Mouse (Mus musculus) spleen, postnatal 36 days (tissue): ENCODE measurements around the gene Gm20388.
A peak's percentile ranks its signal among the peaks of the same experiment; 100 is the strongest.
"Not testable (repeated sequence)": the region's sequence is repeated elsewhere in the genome, so short reads cannot be mapped to it uniquely, and the experiment has no call there.

Source experiments
- DNase-seq, 2 experiments: peaks; one replicate each; pipeline ENCODE4 v3.0.0; 2022; ENCODE audit warnings: low spot score in 2 of 2, mixed read lengths in 1 of 2

The Gm20388 gene

GRCm38 (mm10) chr8:123982826-123983400 is 4072.3 kb downstream of the Gm20388 start, which contains the start of gene Abcb10:
Abcb10 (minus strand) TSS chr8:123983122.
- DNase-seq, result peak; percentile 87

GRCm38 (mm10) chr8:123988605-123989038 is 4078.0 kb downstream of the Gm20388 start:
- DNase-seq, result peak; percentile 55 to 80

GRCm38 (mm10) chr8:123989128-123989527 is 4078.5 kb downstream of the Gm20388 start:
- peak in 1 of 2 experiments; percentile 3 for DNase-seq

GRCm38 (mm10) chr8:123990277-123991049 is 4079.8 kb downstream of the Gm20388 start:
- DNase-seq, result no peak

- peak in 1 of 2 experiments; percentile 5 for DNase-seq
Measured at GRCm38 (mm10) chr8:123992587-123992986, 4081.9 kb downstream of the Gm20388 start.

- DNase-seq, result no peak
Measured at GRCm38 (mm10) chr8:123993597-123993996, 4083.0 kb downstream of the Gm20388 start.

- no peak for DNase-seq
Measured at GRCm38 (mm10) chr8:123993997-123994396, 4083.4 kb downstream of the Gm20388 start.

- DNase-seq, result no peak
Measured at GRCm38 (mm10) chr8:123999568-123999967, 4088.9 kb downstream of the Gm20388 start.

GRCm38 (mm10) chr8:124002546-124003108 is 4092.0 kb downstream of the Gm20388 start:
- DNase-seq, result no peak

GRCm38 (mm10) chr8:124007829-124008228 is 4097.2 kb downstream of the Gm20388 start:
- DNase-seq, result no peak

- no peak for DNase-seq
Measured at GRCm38 (mm10) chr8:124011580-124011979, 4100.9 kb downstream of the Gm20388 start.

- DNase-seq, result no peak
Measured at GRCm38 (mm10) chr8:124011989-124012586, 4101.4 kb downstream of the Gm20388 start.

- not testable (repeated sequence) for DNase-seq
Measured at GRCm38 (mm10) chr8:124014299-124014698, 4103.7 kb downstream of the Gm20388 start.

GRCm38 (mm10) chr8:124014751-124015150 is 4104.1 kb downstream of the Gm20388 start:
- no peak for DNase-seq

GRCm38 (mm10) chr8:124019782-124020181 is 4109.1 kb downstream of the Gm20388 start:
- DNase-seq, result peak; percentile 26 to 50

- peak; percentile 51 to 53 for DNase-seq
Measured at GRCm38 (mm10) chr8:124020439-124021236, 4110.0 kb downstream of the Gm20388 start.

- DNase-seq, result peak; percentile 90 to 92
Measured at GRCm38 (mm10) chr8:124021237-124022227, 4110.9 kb downstream of the Gm20388 start, which contains the start of the genes Taf5l and Urb2. Taf5l (minus strand) TSS chr8:124021397. Urb2 (plus strand) TSS chr8:124021508.

GRCm38 (mm10) chr8:124026265-124026664 is 4115.6 kb downstream of the Gm20388 start:
- not testable (repeated sequence) for DNase-seq

- DNase-seq, result no peak
Measured at GRCm38 (mm10) chr8:124027831-124028230, 4117.2 kb downstream of the Gm20388 start.

- DNase-seq, result no peak
Measured at GRCm38 (mm10) chr8:124033400-124033799, 4122.8 kb downstream of the Gm20388 start.
